Mouse (Mus musculus) kidney, adult 8-10 months (tissue): Measurements from ENCODE around the gene Rassf8.

Source experiments
- DNase-seq, 2 experiments: peaks; one replicate each; pipeline ENCODE4 v3.0.0; 2022

Rassf8 gene

DNA sequence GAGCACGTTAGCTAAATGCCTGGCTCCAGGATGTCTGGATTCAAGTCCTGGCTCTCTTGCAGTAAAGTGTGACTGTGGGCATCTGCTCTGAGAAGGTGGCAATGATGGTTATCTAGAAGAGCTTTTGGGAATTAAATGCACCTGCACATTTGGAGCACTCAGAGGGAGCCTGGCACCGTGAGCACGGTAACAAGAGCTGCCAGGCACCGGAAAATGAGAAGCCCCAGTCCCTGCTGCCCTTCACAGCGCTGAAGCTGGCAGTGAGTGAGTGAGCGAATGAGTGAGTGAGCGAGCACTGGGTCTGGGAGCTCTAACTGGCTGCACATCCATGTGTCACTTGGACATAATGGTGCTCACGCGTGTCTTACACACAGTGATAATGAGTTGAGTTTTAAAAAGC, 34.7 kb downstream of the Rassf8 start:
- DNase-seq = no peak

DNA sequence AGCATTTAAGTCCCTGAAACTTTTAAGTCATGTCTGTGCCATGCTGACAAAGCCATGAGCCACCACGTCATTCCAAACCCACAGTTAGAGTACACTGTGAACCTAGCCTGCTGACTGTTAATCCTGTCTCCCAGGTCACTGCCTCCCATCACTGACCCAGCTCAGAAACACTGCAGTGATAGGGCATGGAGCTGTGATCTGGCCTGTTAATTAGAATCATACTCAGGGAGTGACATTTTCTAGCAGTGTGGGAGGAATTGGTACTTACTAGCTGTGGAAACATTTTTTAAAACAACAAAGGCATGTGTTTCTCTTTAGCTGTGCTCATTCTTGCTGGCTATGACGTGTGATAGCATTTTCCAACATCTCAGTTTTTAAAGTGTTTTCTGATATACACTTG, 35.4 kb downstream of the Rassf8 start:
- DNase-seq = no peak

DNA sequence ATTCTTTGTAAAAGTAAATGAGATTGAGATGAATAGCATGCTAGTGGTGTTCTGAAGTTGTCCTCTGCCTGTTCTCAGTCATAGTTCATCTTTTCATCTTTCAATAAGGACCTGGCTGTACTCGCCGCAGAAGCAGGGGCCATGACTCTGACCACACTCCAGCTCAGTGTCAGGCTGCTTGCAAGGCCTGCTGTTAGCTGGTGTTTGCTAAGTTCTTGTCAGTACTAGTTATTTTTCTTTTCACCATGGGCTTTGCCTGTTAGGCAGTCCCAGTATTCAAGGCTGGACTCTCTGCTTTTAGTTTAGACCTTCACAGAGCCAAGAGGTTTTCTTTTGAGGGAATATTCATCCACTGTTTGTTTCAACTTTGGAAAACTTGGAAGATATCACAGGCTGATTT, 40.8 kb downstream of the Rassf8 start:
- no peak for DNase-seq

DNA sequence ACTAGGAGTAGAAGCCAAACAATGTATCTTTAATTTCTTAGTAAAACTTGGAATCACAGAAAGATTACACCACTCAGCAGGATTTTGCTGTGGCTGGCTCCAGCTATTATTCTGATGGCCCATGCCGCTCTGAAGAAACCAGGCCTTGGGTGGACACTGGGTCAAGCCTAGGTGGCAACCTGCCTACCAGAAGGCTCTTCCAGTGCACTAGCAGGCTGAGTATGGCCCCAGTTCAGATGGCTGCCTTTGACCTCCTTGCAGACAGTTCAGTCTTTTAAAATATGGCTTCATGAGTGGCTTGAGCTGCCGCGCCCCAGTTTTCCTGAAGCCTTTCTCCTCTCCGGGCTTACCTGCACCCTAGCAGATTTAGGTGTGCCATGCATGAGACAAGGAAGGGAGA, 43.2 kb downstream of the Rassf8 start:
- DNase-seq = no peak

DNA sequence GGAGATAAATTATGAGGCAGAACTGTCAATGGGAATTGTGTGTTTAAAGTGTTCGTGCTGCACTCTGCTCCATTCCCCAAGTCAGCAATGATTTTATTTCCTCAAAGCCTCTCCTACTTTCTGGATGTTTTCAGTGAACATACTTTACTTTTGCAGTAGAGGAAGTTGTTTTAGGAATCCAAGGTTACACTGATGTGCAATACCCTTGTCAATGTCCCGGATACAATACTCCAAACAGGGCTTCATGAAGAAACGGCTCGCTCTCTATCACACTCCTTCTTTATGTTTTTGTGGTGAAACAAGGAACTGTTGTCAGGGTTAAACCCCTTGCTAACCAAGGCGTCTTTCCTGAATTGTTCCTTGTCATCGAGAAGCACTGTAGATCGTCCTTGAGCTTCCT, 45.8 kb downstream of the Rassf8 start:
- DNase-seq = no peak

DNA sequence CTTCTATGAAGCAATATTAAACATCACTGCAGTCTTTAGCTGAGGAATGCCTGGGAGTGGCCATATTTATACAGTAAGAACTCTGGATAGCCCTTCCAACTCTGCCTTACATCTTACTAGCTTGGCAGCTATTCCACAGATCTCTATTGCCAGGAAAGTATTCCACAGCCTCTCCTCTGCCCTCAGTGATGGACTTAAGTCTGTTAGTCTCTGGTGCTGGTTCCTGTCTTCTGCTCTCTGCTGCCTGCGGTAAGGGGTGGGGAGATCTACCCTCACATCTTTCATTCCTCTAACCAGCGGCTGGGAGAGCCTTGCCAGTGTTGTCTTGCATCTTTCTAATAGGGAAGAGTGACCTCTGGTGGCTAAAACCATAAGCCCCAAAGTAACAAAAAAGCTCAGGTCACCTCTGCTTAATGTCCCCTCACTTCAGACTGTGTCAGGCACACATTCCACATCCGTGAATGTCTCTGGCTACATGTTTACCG, 46.6 kb downstream of the Rassf8 start:
- peak; percentile 61 to 63 for DNase-seq

DNA sequence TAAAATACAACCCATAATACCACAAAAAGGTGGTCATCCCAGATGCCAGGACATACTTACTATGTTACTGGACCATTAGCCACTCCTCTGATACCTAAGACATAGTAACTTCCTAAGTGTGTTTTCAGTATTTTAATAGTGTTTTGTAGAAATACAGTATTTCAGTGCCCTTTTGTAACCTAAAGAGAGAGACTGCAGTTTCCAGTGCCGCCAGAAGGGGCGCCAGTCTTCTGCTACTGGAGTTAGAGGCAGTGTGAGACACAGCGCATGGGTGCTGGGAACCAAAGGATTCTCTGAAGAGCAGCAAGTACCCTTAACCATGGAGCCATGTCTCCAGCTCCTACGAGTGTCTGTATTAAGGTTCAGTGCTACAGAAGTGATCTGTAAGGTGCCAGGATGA, 48.1 kb downstream of the Rassf8 start:
- DNase-seq = no peak

DNA sequence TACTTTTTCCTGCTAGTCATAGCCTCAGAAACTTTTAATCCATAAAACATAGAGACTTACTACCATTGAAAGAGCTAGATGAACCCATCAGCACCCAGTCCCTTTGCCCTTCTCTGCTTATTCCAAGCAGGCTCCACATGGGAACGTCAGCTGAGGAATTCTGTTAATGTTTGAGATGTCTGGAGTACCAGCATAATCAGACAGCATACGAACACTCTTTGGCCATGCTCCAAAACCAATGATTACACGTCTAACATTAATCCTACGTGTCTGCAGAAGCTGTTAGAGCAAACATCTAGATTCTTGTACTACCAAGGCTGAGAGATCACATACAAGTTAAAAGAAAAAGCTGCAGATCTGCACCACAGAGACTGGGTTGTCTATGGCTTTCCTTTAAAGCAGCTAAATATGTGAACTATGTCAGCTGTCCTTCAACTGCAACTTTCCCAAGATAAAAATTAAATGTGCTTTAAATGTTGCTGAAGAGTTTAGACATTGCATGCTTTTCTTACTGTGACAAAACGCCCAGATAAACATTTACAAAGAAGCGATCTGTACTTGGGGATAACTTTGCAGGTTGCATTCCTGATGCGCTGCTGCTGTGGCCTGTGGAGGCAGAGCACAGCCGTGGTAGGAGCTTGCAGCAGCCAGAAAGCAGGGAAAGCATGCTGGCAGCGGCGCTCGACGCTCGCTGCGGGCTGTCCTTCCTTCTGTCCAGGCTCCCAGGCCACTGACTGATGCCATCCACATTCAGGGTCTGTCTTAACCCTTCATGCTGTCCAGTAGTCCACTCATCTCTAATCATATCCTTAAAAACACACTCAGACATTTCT, 49.9 kb downstream of the Rassf8 start:
- peak; percentile 26 to 61 for DNase-seq

DNA sequence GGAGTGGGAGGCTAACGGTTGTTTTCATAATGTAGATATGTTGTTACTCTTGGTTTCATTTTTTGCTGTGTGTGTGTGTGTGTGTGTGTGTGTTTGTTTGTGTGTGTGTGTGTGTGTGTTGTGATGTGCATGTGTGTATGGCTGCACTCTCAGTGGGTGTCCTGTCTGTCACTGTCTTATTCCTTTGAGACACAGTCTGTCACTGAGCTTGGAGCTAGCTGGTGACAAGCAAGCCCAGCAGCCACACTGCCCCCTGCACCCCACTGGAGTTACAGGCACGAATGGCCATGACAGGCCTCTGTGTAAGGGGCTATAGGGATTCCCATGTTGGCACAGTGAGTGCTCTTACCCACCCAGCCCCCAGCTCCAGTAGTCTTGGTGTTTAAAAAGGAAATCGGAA, 51.1 kb downstream of the Rassf8 start:
- DNase-seq = no peak

DNA sequence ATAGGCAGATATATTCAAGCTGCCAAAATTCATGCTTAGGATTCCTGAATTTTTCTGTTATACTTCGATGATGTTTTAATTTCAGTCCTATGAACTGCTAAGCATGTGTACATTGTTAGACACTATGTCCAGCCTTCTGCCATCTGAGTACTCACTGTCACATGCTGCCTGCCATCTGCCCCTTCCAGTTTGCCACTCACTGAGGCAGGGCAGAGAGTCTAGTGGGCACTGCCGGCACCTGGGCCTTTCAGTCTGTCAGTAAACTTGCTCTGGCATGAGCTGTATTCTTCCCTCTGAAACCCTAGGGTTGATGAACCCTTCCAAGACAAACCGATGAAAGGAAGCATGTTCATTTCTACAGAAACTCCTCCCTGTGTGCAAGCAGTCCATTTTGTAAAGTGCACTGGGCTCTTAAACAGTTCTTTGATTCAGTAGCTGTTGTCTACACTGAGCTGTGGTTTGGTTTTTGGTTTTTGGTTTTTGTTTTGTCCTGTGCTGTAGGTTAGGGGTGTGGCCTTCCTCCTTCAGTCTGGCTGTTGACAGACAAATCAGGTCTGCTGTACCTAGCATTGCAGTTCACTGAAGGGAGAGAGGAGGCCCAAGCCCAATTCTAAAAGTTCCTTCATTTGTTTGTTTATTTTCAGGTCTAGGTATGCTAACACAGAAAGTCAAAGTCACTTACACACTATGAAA, 55.4 kb downstream of the Rassf8 start:
- no peak for DNase-seq

DNA sequence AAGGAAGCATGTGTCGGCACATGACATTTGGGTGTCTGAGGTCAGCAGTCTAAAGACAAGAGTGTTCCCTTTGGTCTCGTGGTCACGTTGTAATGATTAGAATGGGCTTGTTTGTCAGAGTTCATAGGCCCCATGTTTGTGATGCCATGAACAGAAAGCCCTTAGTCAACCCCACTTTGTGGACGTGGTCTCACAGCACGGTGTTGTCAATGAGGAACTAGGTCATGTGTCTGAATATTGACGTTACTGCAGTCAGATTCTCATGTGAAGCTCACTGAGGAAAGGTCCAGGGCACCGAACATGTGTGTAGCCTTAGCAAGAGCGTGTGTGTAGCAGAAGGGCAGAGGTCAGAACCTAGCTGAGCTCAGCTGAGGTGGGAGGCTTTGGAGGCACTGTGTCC, 56.3 kb downstream of the Rassf8 start:
- no peak for DNase-seq

DNA sequence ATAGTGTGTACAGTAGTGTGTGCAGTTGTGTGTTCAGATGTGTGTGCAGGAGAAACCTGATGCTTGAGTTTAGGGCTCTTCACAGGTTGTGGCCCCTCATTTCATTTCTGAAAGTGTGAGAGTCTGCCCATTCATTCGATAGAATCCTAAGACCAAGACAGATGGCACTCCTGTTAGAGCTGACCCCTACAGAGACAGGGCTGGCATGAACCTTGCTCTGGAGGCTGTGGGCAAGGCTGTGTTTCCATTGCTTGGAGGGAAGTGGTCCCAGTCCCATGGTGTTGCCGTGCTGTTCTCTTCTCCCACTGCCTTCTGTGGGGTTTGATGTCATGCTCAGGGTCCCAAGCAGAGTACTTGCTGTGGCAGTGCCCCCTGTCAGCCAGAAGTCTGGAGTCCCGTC, 57.7 kb downstream of the Rassf8 start:
- DNase-seq = no peak

DNA sequence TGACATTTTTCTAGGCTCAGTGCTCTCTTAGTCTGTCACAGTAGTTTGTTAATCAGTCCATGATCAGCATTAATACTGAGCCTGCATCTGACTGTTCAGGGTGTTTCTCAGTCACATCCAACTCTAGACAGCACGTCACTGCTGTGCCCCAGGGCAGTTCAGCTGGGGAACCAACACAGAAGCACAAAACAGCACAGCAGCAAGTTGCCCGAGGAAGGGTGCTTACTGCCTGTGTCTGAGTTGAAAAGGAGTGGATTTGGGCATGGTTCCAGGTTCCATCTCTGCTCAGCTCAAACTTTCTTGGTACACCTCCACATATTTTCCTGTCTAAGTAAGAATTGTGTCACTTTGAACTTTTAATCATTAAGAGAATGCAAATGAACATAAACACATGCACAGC, 60.2 kb downstream of the Rassf8 start:
- no peak for DNase-seq

DNA sequence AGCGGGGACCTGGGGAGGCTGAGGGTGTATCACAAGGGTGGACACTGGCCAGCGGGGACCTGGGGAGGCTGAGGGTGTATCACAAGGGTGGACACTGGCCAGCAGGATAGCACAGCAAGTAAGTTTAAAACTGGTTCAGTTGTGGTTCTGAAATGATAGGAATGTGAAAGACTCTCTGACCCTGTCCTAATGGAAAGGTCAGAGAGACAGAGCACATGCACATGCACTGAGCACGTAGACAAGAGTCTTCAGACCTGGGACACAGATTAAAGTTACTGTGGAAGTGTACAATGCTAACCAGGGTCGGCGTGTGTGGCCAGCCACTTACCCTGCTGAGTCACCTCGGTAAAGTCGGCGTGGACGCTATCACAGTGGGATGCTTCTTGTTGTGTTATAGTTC, 61.4 kb downstream of the Rassf8 start:
- DNase-seq = no peak

DNA sequence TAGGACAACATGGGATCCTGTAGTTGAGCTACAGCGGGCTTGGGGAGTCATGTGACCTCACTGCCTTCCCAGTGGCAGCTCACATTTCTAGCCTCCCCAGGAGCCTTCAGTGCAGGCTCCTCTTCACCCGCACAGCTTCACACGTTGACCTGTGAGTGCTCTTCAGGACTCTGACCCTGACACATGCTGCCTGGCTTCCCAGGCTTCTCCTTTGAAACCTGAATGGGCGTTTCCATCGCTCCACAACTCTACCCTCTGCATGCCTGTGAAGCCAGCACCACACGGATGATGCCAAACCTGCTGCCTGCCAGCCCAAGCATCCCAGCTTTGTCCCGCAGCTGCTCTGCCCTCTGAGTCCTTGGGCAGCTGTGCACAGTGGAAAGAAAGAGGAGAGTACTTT, 63.0 kb downstream of the Rassf8 start:
- DNase-seq = no peak

DNA sequence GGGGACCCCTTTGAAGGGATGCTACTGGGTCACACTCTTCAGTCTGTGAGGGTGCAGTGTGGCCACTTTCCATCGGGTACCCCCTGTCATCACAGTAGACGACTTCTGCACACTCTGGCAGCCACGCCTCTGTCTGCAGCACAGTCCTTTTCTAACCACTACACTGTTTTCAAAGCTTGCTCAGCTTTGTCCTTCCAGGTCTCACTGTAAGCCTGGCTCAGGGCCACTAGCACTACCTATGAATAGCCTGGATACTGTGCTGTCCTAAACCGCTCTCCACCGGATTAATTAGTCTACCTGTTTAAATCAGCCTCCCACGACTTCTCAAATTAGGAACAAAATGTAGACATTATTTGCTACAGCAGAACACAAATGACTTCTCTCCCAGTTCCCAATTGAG, 63.5 kb downstream of the Rassf8 start:
- no peak for DNase-seq

DNA sequence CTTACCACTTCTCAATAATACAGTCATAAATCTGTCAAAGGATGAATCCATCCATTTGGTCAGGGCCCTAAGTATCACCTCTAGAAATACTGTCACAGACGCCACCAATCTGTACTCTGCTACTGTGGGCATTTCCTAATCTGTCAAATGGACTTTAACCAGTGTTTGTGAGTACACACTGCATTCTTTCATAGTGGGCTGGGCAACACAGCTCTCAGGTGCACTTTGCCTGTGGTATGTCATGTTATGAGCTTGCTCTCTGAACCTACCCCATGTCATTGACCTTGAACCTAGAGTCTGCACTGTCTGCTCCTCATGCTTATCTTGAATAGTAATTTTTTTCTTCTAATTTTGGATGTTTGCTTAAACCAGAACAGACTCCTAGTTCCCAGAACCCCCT, 64.6 kb downstream of the Rassf8 start:
- peak; percentile 35 to 52 for DNase-seq

DNA sequence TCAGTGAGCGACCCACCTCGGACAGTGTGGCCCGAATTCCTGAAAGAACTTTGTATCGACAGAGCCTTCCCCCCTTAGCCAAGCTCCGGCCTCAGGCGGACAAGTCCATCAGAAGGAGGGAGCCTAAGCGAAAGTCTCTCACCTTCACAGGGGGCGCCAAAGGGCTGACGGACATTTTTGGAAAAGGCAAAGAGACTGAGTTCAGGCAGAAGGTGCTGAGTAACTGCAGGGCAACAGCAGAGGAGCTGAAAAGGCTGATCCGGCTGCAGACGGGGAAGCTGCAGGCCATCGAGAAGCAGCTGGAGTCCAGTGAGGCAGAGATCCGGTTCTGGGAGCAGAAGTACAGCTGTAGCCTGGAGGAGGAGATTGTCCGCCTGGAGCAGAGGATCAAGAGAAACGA, 68.7 kb downstream of the Rassf8 start:
- no peak for DNase-seq

DNA sequence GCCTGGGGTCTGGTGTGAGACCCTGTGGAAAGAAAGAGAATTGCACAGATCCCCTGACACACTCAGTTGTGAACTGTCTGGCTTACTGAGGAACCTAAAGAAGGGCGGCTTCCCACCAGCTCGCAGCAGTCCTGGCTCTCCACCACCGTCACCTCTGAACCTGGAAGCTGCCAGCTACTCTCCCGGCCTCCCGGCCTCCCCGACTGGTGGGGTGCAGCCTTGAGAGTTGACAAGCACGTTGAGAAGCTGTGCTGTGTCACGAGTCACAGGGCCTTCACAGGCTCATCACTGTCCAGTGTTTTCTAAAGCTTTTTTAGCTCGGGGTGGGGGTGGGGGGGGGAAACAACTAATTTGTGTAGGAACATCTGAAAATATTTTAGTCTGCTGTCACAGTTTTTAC, 72.6 kb downstream of the Rassf8 start:
- DNase-seq = no peak

DNA sequence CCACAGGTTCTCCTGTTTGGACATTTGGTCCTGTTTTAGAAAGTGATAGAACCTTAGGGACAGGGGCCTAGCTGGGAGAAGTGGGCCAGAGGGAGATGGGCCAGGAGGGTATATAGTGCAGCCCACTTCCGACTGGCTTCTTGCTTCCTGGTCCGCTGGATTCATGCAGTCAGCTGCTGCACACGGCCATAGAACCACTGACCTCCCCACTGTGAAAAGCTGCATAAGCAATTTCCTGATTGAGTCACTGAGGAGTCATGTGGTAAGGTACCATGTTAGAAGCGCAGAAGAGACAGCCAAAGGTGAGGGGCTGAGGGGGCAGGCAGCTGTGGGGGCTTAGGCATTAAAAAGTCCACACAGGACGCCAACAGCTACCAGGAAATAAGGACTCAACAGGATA, 75.7 kb downstream of the Rassf8 start:
- DNase-seq = no peak

DNA sequence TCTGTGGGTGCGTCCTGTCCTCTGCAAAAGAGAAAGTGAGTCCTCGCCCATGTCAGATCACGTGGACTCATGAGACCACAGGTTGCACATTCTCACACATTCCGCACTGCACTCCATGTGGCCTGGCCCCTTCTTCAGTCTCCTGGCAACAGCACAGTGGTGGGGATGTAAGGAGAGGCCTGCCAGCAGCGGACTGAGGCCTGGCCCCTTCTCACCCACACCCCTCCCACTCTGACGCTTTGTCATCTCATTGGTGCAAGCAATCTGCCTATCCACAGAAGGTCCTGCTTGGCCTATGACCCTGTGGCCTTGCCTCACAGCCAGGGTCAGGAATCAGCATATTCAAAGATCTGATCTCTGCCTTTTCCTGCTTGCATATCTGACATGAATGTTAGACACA, 76.6 kb downstream of the Rassf8 start:
- no peak for DNase-seq

DNA sequence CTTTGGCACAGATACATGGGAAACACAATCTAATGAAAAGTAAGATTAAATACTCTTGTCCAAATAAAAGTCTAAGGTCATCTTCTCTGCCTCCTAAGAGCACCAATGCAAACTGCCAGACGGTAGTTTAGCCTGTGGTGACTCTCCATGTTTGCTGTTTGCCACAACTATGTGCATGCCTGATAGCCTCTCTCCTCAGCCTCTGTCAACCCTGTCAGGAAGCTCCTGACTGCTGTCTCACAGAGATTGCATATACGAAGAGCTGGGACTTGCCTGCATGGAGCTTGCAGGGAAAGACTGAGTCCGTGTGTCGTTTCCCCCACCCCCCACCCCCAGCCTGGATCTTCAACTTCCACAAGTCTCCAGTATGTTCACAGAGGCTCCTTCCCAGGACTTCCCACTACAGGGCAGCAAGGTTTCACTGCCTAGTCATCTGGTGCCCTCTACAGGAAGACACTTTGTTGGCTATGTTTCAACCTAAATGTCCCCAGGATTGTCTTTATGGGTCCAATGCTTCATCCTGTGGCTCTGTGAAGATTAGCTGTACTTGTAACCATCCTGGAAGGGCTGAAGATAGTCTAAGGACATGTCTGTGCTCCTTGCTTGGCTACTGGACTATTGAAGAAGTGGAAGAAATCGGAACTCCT, 77.2 kb downstream of the Rassf8 start:
- peak; percentile 41 to 44 for DNase-seq

DNA sequence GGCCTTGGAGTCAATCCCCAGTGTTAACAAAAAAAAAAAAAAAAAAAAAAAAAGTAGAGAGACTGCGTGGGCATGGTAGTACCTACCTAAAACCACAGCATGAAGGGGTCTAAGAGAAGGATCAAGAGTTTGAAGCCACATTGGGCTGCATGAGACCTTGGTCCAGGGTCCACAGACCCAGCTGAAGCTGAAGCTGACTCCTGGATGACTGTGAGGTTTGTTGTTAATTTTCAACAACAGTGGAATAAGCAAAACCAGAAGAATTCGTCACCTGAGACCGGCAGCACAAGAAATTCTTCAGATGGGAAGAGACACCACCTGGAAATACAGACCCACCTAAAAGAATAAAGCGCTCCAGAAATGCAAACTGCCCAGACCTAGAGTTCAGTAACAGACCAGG, 79.8 kb downstream of the Rassf8 start:
- no peak for DNase-seq
